Mouse (Mus musculus): Measurements from ENCODE around the gene Klhl3. TPM values are rescaled to one million over a fixed set of nuclear protein-coding genes. Genes with fewer than 3 reads are reported as not detected.

Gene Klhl3
- polyA plus RNA-seq, 1 experiment, result 5.6 TPM

- TF ChIP-seq POLR2A (IDR thresholded peaks at IDR 0.05; ENCODE audit: control insufficient read depth, low read depth, low read length), result no peak
- TF ChIP-seq CTCF (IDR thresholded peaks at IDR 0.05; ENCODE audit: control insufficient read depth, insufficient read depth, insufficient replicate concordance, low read depth, low read length), result no peak
- H3K4me1 ChIP-seq (ENCODE audit: control insufficient read depth, insufficient read depth, low read length), result no peaks in the 10 kb centered on the region
These were observed 153.6 kb downstream of the Klhl3 start for GRCm38 (mm10) chr13:57959806-57960205.

More at GRCm38 (mm10) chr13:57959806-57960205, 153.6 kb downstream of the Klhl3 start:
- Histone ChIP-seq H3K4me3 (ENCODE audit: control insufficient read depth, low read depth, low read length) (no peak overlapping the region), H3K27ac (ENCODE audit: control insufficient read depth, insufficient read depth, low read depth, low read length) (no peak overlapping the region), H3K36me3 (ENCODE audit: control insufficient read depth, insufficient read depth, low read length) (no peaks in the 10 kb centered on the region), H3K27me3 (ENCODE audit: control insufficient read depth, insufficient read depth, low read length) (no peaks in the 10 kb centered on the region)

Other genes starting within 250 kb of the Klhl3 start
- 0.70 and 0.79 TPM in 2 replicates for gene Spock1, start 205.3 kb downstream of the Klhl3 start, polyA plus RNA-seq (2012; rRNA removed)
- 36.8 and 45.7 TPM in 2 replicates for gene Hnrnpa0, start 15.0 kb upstream of the Klhl3 start, polyA plus RNA-seq (2012; rRNA removed)
- gene Idnk, start 44.1 kb upstream of the Klhl3 start, polyA plus RNA-seq (2012; rRNA removed), result 6.0 and 6.7 TPM in 2 replicates
- 95.2 and 117 TPM in 2 replicates for gene Ubqln1, start 102.1 kb upstream of the Klhl3 start, polyA plus RNA-seq (2012; rRNA removed)
- gene Gkap1, start 162.1 kb upstream of the Klhl3 start, polyA plus RNA-seq (2012; rRNA removed), result 195 and 220 TPM in 2 replicates
- gene Kif27, start 245.5 kb upstream of the Klhl3 start, polyA plus RNA-seq (2012; rRNA removed), result 57.6 and 60.5 TPM in 2 replicates